Comparison of ENCODE assay signal across 12 mouse cellular contexts in the genomic region with DNA sequence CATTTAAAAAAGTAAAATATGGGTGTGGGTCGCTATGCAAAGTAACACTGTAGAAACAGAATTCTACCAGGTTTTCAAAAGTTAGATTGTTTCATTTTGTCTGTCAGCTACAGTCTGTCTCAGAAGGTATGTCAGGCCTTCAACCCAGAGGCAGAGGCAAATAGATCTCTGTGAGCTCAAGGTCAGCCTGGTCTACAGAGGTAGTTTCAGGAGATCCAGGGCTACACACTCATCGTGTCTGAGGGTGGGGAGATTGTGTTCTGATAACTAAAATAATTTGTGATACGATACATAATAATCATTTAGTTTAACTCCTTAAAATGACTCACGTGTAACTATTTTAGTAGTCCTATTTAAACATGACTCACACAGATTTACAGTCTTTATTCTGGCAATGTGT. TPM values are rescaled to one million over a fixed set of nuclear protein-coding genes. Genes with fewer than 3 reads are reported as not detected.
DNase-seq lines count a peak whose midpoint lies in the region; ATAC-seq and TF ChIP-seq lines count a peak whose summit lies in the region.
"Had no signal": no experiment of that assay in that cellular context is flagged by ENCODE, and none has a peak within 500 bp of the region (broad histone marks: within the 10 kb centered on the region; RNA-seq: fewer than 3 reads in every experiment).

No protein-coding gene starts in this region.

- H3K27ac ChIP-seq in heart, embryonic 16.5 days (ENCODE audit: low read length): no peak overlapping the region
- H3K27ac ChIP-seq in forebrain, embryonic 16.5 days (ENCODE audit: low read length): no peak overlapping the region
- H3K27ac ChIP-seq in liver, embryonic 14.5 days: no peak overlapping the region

- TF ChIP-seq CTCF in E14TG2a.4 (conservative IDR thresholded peaks at IDR 0.05; ENCODE audit: low read length): no peak
- no peak for TF ChIP-seq CTCF in liver, embryonic 14.5 days (IDR thresholded peaks at IDR 0.05; ENCODE audit: low read depth)

- no peak overlapping the region; the same call in 1 of the 2 replicates for H3K9ac ChIP-seq in heart, embryonic 16.5 days (ENCODE audit: low read length)
- H3K9ac ChIP-seq in forebrain, embryonic 16.5 days (replicated peaks; ENCODE audit: low read depth, low read length): no peak overlapping the region
- H3K9ac ChIP-seq in liver, embryonic 14.5 days (replicated peaks): peak overlapping the region; percentile 70

- 0 out of 2 replicates have a peak overlapping the region, but pooled peaks have one; percentile 7 for H3K4me3 ChIP-seq in heart, embryonic 16.5 days (ENCODE audit: low read length)
- peak overlapping the region; percentile 81 for H3K4me3 ChIP-seq in E14TG2a.4 (replicated peaks; ENCODE audit: low read length)
- H3K4me3 ChIP-seq in forebrain, embryonic 16.5 days (replicated peaks; ENCODE audit: low read length): no peak overlapping the region
- peak overlapping the region in 1 of 2 experiments; percentile 72; a peak in 2 of 4 replicates for H3K4me3 ChIP-seq in liver, embryonic 14.5 days (ENCODE audit: insufficient read depth in 1 of 2, low read depth in 2 of 2, low read length in 2 of 2)

- peak overlapping the region; percentile 75 for H3K4me2 ChIP-seq in heart, embryonic 16.5 days (ENCODE audit: low read depth, low read length)
- H3K4me2 ChIP-seq in forebrain, embryonic 16.5 days (ENCODE audit: low read length): peak overlapping the region; percentile 69; the same call in 1 of the 2 replicates
- peak overlapping the region; percentile 94 for H3K4me2 ChIP-seq in liver, embryonic 14.5 days (ENCODE audit: low read depth)

- no peak for TF ChIP-seq EP300 in liver, embryonic 14.5 days (IDR thresholded peaks at IDR 0.05; ENCODE audit: low read depth)

- H3K4me1 ChIP-seq in heart, embryonic 16.5 days (ENCODE audit: control insufficient read depth, insufficient read depth, low read length): peaks cover 12% of the 10 kb centered on the region
- H3K4me1 ChIP-seq in E14TG2a.4 (replicated peaks; ENCODE audit: low read depth, low read length): peaks cover 33% of the 10 kb centered on the region
- H3K4me1 ChIP-seq in forebrain, embryonic 16.5 days (replicated peaks; ENCODE audit: control insufficient read depth, insufficient read depth, low read length): peaks cover 11% of the 10 kb centered on the region
- H3K4me1 ChIP-seq in liver, embryonic 14.5 days (replicated peaks; ENCODE audit: control insufficient read depth in 2 of 2, insufficient read depth in 2 of 2, low read length in 1 of 2): peaks cover 11 to 23% of the 10 kb centered on the region in 2 experiments

- ATAC-seq in heart, embryonic 16.5 days (replicated peaks; ENCODE audit: extremely low read depth, insufficient read depth, low FRiP score): no peak
- no peak for ATAC-seq in forebrain, embryonic 16.5 days
- ATAC-seq in liver, embryonic 14.5 days (ENCODE audit: insufficient read depth): no peak
- no peak for ATAC-seq in cerebellum, adult (ENCODE audit: insufficient number of reproducible peaks, low FRiP score, low TSS enrichment)

- H3K36me3 ChIP-seq in heart, embryonic 16.5 days (ENCODE audit: control insufficient read depth, insufficient read depth): peaks cover 25% of the 10 kb centered on the region
- H3K36me3 ChIP-seq in E14TG2a.4 (ENCODE audit: insufficient read depth, low read length): peaks cover 38% of the 10 kb centered on the region
- peaks cover 9% of the 10 kb centered on the region for H3K36me3 ChIP-seq in forebrain, embryonic 16.5 days (ENCODE audit: control insufficient read depth, insufficient read depth)
- peaks cover 9% of the 10 kb centered on the region for H3K36me3 ChIP-seq in liver, embryonic 14.5 days (replicated peaks; ENCODE audit: control insufficient read depth, insufficient read depth, low read depth)

- intact Hi-C loops in heart, postnatal 25 days (cut with DNase I): no loop called here

- H3K27me3 ChIP-seq in heart, embryonic 16.5 days (ENCODE audit: control insufficient read depth, insufficient read depth, low read length): no peaks in the 10 kb centered on the region
- peaks cover 7% of the 10 kb centered on the region for H3K27me3 ChIP-seq in E14TG2a.4 (ENCODE audit: insufficient read depth, low read length)
- H3K27me3 ChIP-seq in forebrain, embryonic 16.5 days (replicated peaks; ENCODE audit: control insufficient read depth, insufficient read depth, low read length): 0 out of 2 replicates have a peak, but pooled peaks cover 3% of the 10 kb centered on the region
- no peaks in the 10 kb centered on the region for H3K27me3 ChIP-seq in liver, embryonic 14.5 days (ENCODE audit: control insufficient read depth, insufficient read depth, low read length)
- H3K27me3 ChIP-seq: Patski had no signal

- DNase-seq in heart, postnatal 25 days (ENCODE audit: low spot score): no peak
- DNase-seq in liver, embryonic 14.5 days (ENCODE audit: low read depth in 3 of 3, low spot score in 3 of 3): no peak
- DNase-seq in adrenal gland, postnatal 4 days (ENCODE audit: low spot score in 2 of 2): no peak
- DNase-seq in layer of hippocampus, postnatal 25 days (ENCODE audit: extremely low spot score in 1 of 2, low spot score in 1 of 2): no peak
- DNase-seq: cerebellum, adult 11 months had no signal

- 79% methylated on average over 4 of the region's 4 CpGs for WGBS in heart, embryonic 16.5 days
- 91% methylated on average over 4 of the region's 4 CpGs for WGBS in forebrain, embryonic 16.5 days
- WGBS in liver, embryonic 14.5 days (ENCODE audit: insufficient replicate concordance): 64% methylated on average over 4 of the region's 4 CpGs

- peaks cover 4% of the 10 kb centered on the region for H3K9me3 ChIP-seq in heart, embryonic 16.5 days (replicated peaks; ENCODE audit: control insufficient read depth, low read length)
- no peaks in the 10 kb centered on the region for H3K9me3 ChIP-seq in E14TG2a.4 (ENCODE audit: low read length)
- peaks cover 6% of the 10 kb centered on the region; the same call in 1 of the 2 replicates for H3K9me3 ChIP-seq in forebrain, embryonic 16.5 days (ENCODE audit: control insufficient read depth, low read length)
- H3K9me3 ChIP-seq in liver, embryonic 14.5 days (ENCODE audit: control insufficient read depth, low read length): no peaks in the 10 kb centered on the region

RNA-seq across cellular contexts. Expression of gene Lipt1, which starts 1.6 kb away (rescaled TPM):
- polyA plus RNA-seq in heart, embryonic 16.5 days (2015; fragmentation: Nextera tagmentation; extraction: Ambion mirVana): 9.8 and 10.6 TPM in 2 replicates
- total RNA-seq in heart, postnatal 25 days (2021): 10 to 100 TPM; 10.4 to 11.0 TPM
- polyA plus RNA-seq in forebrain, embryonic 16.5 days (2015; fragmentation: Nextera tagmentation; extraction: Ambion mirVana): 9.2 and 9.5 TPM in 2 replicates
- 2.3 and 2.8 TPM in 2 replicates for polyA plus RNA-seq in liver, embryonic 14.5 days (2012; rRNA removed)
- polyA plus RNA-seq in liver, embryonic 14.5 days (2014; fragmentation: Nextera tagmentation; extraction: Ambion mirVana): 3.5 and 3.7 TPM in 2 replicates
- total RNA-seq in adrenal gland, postnatal 4 days (2021): 10 to 100 TPM; 13.4 to 14.6 TPM
- 1 to 10 TPM; 7.6 to 7.7 TPM for total RNA-seq in layer of hippocampus, postnatal 25 days (2021)

RNA-seq across cellular contexts. Expression of gene Tsga10, which starts 6.9 kb away (rescaled TPM):
- polyA plus RNA-seq in heart, embryonic 16.5 days (2015; fragmentation: Nextera tagmentation; extraction: Ambion mirVana): 4.4 and 4.9 TPM in 2 replicates
- total RNA-seq in heart, postnatal 25 days (2021): 1 to 10 TPM; 3.5 to 4.3 TPM
- polyA plus RNA-seq in forebrain, embryonic 16.5 days (2015; fragmentation: Nextera tagmentation; extraction: Ambion mirVana): 24.9 and 26.0 TPM in 2 replicates
- 0.48 and 0.83 TPM in 2 replicates for polyA plus RNA-seq in liver, embryonic 14.5 days (2012; rRNA removed)
- polyA plus RNA-seq in liver, embryonic 14.5 days (2014; fragmentation: Nextera tagmentation; extraction: Ambion mirVana): 0.90 and 1.4 TPM in 2 replicates
- 1 to 10 TPM; 4.6 to 5.9 TPM for total RNA-seq in adrenal gland, postnatal 4 days (2021)
- total RNA-seq in layer of hippocampus, postnatal 25 days (2021): 10 to 100 TPM; 21.7 to 25.8 TPM

RNA-seq across cellular contexts. Expression of gene Mitd1, which starts 17.1 kb away (rescaled TPM):
- 11.1 and 13.5 TPM in 2 replicates for polyA plus RNA-seq in heart, embryonic 16.5 days (2015; fragmentation: Nextera tagmentation; extraction: Ambion mirVana)
- total RNA-seq in heart, postnatal 25 days (2021): 1 to 10 TPM; 4.7 to 5.1 TPM
- polyA plus RNA-seq in forebrain, embryonic 16.5 days (2015; fragmentation: Nextera tagmentation; extraction: Ambion mirVana): 18.5 and 19.0 TPM in 2 replicates
- 8.7 and 14.8 TPM in 2 replicates for polyA plus RNA-seq in liver, embryonic 14.5 days (2012; rRNA removed)
- 14.7 and 15.9 TPM in 2 replicates for polyA plus RNA-seq in liver, embryonic 14.5 days (2014; fragmentation: Nextera tagmentation; extraction: Ambion mirVana)
- 10 to 100 TPM; 22.7 to 23.6 TPM for total RNA-seq in adrenal gland, postnatal 4 days (2021)
- 10 to 100 TPM in 1 of 2 experiments, 1 to 10 TPM in 1; 9.9 to 10.6 TPM for total RNA-seq in layer of hippocampus, postnatal 25 days (2021)

RNA-seq across cellular contexts. Expression of gene Mrpl30, which starts 17.1 kb away (rescaled TPM):
- polyA plus RNA-seq in heart, embryonic 16.5 days (2015; fragmentation: Nextera tagmentation; extraction: Ambion mirVana): 294 TPM in 2 replicates
- total RNA-seq in heart, postnatal 25 days (2021): 100 to 1,000 TPM; 384 to 394 TPM
- polyA plus RNA-seq in forebrain, embryonic 16.5 days (2015; fragmentation: Nextera tagmentation; extraction: Ambion mirVana): 251 and 262 TPM in 2 replicates
- 40.5 and 72.5 TPM in 2 replicates for polyA plus RNA-seq in liver, embryonic 14.5 days (2012; rRNA removed)
- polyA plus RNA-seq in liver, embryonic 14.5 days (2014; fragmentation: Nextera tagmentation; extraction: Ambion mirVana): 189 and 200 TPM in 2 replicates
- total RNA-seq in adrenal gland, postnatal 4 days (2021): 100 to 1,000 TPM; 184 to 212 TPM
- 100 to 1,000 TPM; 138 to 142 TPM for total RNA-seq in layer of hippocampus, postnatal 25 days (2021)

RNA-seq across cellular contexts. Expression of gene Lyg2, which starts 43.1 kb away (rescaled TPM):
- polyA plus RNA-seq in heart, embryonic 16.5 days (2015; fragmentation: Nextera tagmentation; extraction: Ambion mirVana): not detected in 2 replicates
- not detected for total RNA-seq in heart, postnatal 25 days (2021)
- polyA plus RNA-seq in forebrain, embryonic 16.5 days (2015; fragmentation: Nextera tagmentation; extraction: Ambion mirVana): not detected in 2 replicates
- 0.01 TPM in 1 of 2 replicates, not detected in the other for polyA plus RNA-seq in liver, embryonic 14.5 days (2012; rRNA removed)
- polyA plus RNA-seq in liver, embryonic 14.5 days (2014; fragmentation: Nextera tagmentation; extraction: Ambion mirVana): not detected in 2 replicates
- not detected for total RNA-seq in adrenal gland, postnatal 4 days (2021)
- total RNA-seq in layer of hippocampus, postnatal 25 days (2021): under 1 TPM in 1 of 2 experiments, not detected in 1; 0.10 TPM
- total RNA-seq: left cerebral cortex, postnatal 10 days had no signal
- polyA plus RNA-seq: Patski; urinary bladder, adult 2 months had no signal
